9 mouse cellular contexts compared by ENCODE assay signal in genomic region chr4:152558246-152558645, GRCm38 (mm10).
DNase-seq lines count a peak whose midpoint lies in the region; ATAC-seq and TF ChIP-seq lines count a peak whose summit lies in the region.
"Had no signal": no experiment of that assay in that cellular context is flagged by ENCODE, and none has a peak within 500 bp of the region (broad histone marks: within the 10 kb centered on the region; RNA-seq: fewer than 3 reads in every experiment).

No protein-coding gene starts in this region.

- H3K27ac ChIP-seq in kidney, embryonic 16.5 days (ENCODE audit: low read length) = no peak overlapping the region
- peak overlapping the region; percentile 59 for H3K27ac ChIP-seq in embryonic facial prominence, embryonic 10.5 days (replicated peaks)
- H3K27ac ChIP-seq in hindbrain, embryonic 13.5 days = peak overlapping the region; percentile 53
- H3K27ac ChIP-seq in midbrain, embryonic 15.5 days = peak overlapping the region; percentile 34
- H3K27ac ChIP-seq in liver, postnatal 0 days (ENCODE audit: low read depth) = no peak overlapping the region
- no peak overlapping the region for H3K27ac ChIP-seq in left cerebral cortex, adult 2 months

- no peaks in the 10 kb centered on the region for H3K9me3 ChIP-seq in kidney, embryonic 16.5 days (ENCODE audit: low read length)
- no peaks in the 10 kb centered on the region for H3K9me3 ChIP-seq in embryonic facial prominence, embryonic 10.5 days
- no peaks in the 10 kb centered on the region for H3K9me3 ChIP-seq in hindbrain, embryonic 13.5 days
- no peaks in the 10 kb centered on the region for H3K9me3 ChIP-seq in midbrain, embryonic 15.5 days
- no peaks in the 10 kb centered on the region for H3K9me3 ChIP-seq in liver, postnatal 0 days (ENCODE audit: low read length)

- no peaks in the 10 kb centered on the region for H3K27me3 ChIP-seq in kidney, embryonic 16.5 days (ENCODE audit: insufficient read depth, low read length)
- H3K27me3 ChIP-seq in embryonic facial prominence, embryonic 10.5 days (replicated peaks; ENCODE audit: low read depth, poor library complexity, severe bottlenecking) = no peaks in the 10 kb centered on the region
- H3K27me3 ChIP-seq in hindbrain, embryonic 13.5 days = 0 out of 2 replicates have a peak, but pooled peaks cover under 1% of the 10 kb centered on the region
- no peaks in the 10 kb centered on the region for H3K27me3 ChIP-seq in midbrain, embryonic 15.5 days (replicated peaks)
- H3K27me3 ChIP-seq in liver, postnatal 0 days (ENCODE audit: insufficient read depth, low read length) = no peaks in the 10 kb centered on the region

- no peak for DNase-seq in kidney, postnatal 36 days
- DNase-seq in embryonic facial prominence, embryonic 10.5 days (ENCODE audit: low spot score) = peak; percentile 64
- no peak for DNase-seq in layer of hippocampus, postnatal 25 days (ENCODE audit: extremely low spot score in 1 of 2, low spot score in 1 of 2)
- DNase-seq in liver, postnatal 0 days = no peak
- no peak for DNase-seq in left cerebral cortex, adult 2 months (ENCODE audit: extremely low spot score in 1 of 2, low spot score in 2 of 2)
- DNase-seq: cerebellum, adult 18-20 months had no signal

- no peak for TF ChIP-seq EP300 in liver, postnatal 0 days (IDR thresholded peaks at IDR 0.05; ENCODE audit: low read depth)

- WGBS in kidney, embryonic 16.5 days = 9% methylated on average over 17 of the region's 17 CpGs
- 29% methylated on average over 17 of the region's 17 CpGs for WGBS in embryonic facial prominence, embryonic 10.5 days
- WGBS in hindbrain, embryonic 13.5 days = 10% methylated on average over 17 of the region's 17 CpGs
- WGBS in midbrain, embryonic 15.5 days = 14% methylated on average over 17 of the region's 17 CpGs
- 35% methylated on average over 17 of the region's 17 CpGs for WGBS in liver, postnatal 0 days (ENCODE audit: insufficient replicate concordance)

- H3K36me3 ChIP-seq in kidney, embryonic 16.5 days (ENCODE audit: insufficient read depth, low read length) = no peaks in the 10 kb centered on the region
- H3K36me3 ChIP-seq in embryonic facial prominence, embryonic 10.5 days (replicated peaks) = peaks cover 7% of the 10 kb centered on the region; the same call in 1 of the 2 replicates
- peaks cover 9% of the 10 kb centered on the region for H3K36me3 ChIP-seq in hindbrain, embryonic 13.5 days
- H3K36me3 ChIP-seq in midbrain, embryonic 15.5 days (replicated peaks) = no peaks in the 10 kb centered on the region
- H3K36me3 ChIP-seq in liver, postnatal 0 days (replicated peaks; ENCODE audit: insufficient read depth, low read length) = no peaks in the 10 kb centered on the region

- TF ChIP-seq CTCF in liver, postnatal 0 days (IDR thresholded peaks at IDR 0.05; ENCODE audit: low read depth) = no peak
- TF ChIP-seq CTCF in left cerebral cortex, adult 2 months (IDR thresholded peaks at IDR 0.05) = no peak

- intact Hi-C loops in left cerebral cortex, adult 2 months (cut with DNase I) = no loop called here

- ATAC-seq in kidney, embryonic 16.5 days (ENCODE audit: low FRiP score, low TSS enrichment) = peak; percentile 46; the same call in 1 of the 2 replicates
- peak; percentile 34; the same call in 1 of the 2 replicates for ATAC-seq in hindbrain, embryonic 13.5 days (ENCODE audit: low FRiP score)
- ATAC-seq in midbrain, embryonic 15.5 days (replicated peaks) = peak; percentile 59; the same call in 1 of the 2 replicates
- no peak for ATAC-seq in liver, postnatal 0 days

- H3K4me2 ChIP-seq in kidney, embryonic 16.5 days (replicated peaks; ENCODE audit: low read depth, low read length) = 0 out of 2 replicates have a peak overlapping the region, but pooled peaks have one; percentile 3
- H3K4me2 ChIP-seq in hindbrain, embryonic 13.5 days = no peak overlapping the region
- peak overlapping the region; percentile 16; the same call in 1 of the 2 replicates for H3K4me2 ChIP-seq in midbrain, embryonic 15.5 days
- H3K4me2 ChIP-seq in liver, postnatal 0 days (ENCODE audit: low read depth, low read length) = no peak overlapping the region

- H3K9ac ChIP-seq in kidney, embryonic 16.5 days (replicated peaks; ENCODE audit: low read length) = no peak overlapping the region
- H3K9ac ChIP-seq in hindbrain, embryonic 13.5 days = no peak overlapping the region
- peak overlapping the region; percentile 21; the same call in 1 of the 2 replicates for H3K9ac ChIP-seq in midbrain, embryonic 15.5 days
- H3K9ac ChIP-seq in liver, postnatal 0 days (replicated peaks) = no peak overlapping the region

- H3K4me3 ChIP-seq in kidney, embryonic 16.5 days (ENCODE audit: low read length) = no peak overlapping the region
- 0 out of 2 replicates have a peak overlapping the region, but pooled peaks have one; percentile 21 for H3K4me3 ChIP-seq in embryonic facial prominence, embryonic 10.5 days
- H3K4me3 ChIP-seq in hindbrain, embryonic 13.5 days = no peak overlapping the region
- H3K4me3 ChIP-seq in midbrain, embryonic 15.5 days = no peak overlapping the region
- no peak overlapping the region for H3K4me3 ChIP-seq in liver, postnatal 0 days (ENCODE audit: low read depth, low read length)
- H3K4me3 ChIP-seq in left cerebral cortex, adult 2 months = no peak overlapping the region

- peaks cover 13% of the 10 kb centered on the region for H3K4me1 ChIP-seq in kidney, embryonic 16.5 days (ENCODE audit: insufficient read depth, low read length)
- peaks cover 52% of the 10 kb centered on the region for H3K4me1 ChIP-seq in embryonic facial prominence, embryonic 10.5 days
- H3K4me1 ChIP-seq in hindbrain, embryonic 13.5 days (replicated peaks) = peaks cover 55% of the 10 kb centered on the region
- H3K4me1 ChIP-seq in midbrain, embryonic 15.5 days = peaks cover 14% of the 10 kb centered on the region
- no peaks in the 10 kb centered on the region for H3K4me1 ChIP-seq in liver, postnatal 0 days (ENCODE audit: insufficient read depth)

Comparison
In these comparisons a context has a peak if more than half of its experiments do, and no peak if none do; other contexts are left out.
1. H3K27ac ChIP-seq: peak in embryonic facial prominence, embryonic 10.5 days (single experiment), hindbrain, embryonic 13.5 days (single experiment) and midbrain, embryonic 15.5 days (single experiment); none in kidney, embryonic 16.5 days (single experiment), liver, postnatal 0 days (single experiment) and left cerebral cortex, adult 2 months (single experiment).
2. H3K4me2 ChIP-seq: peak in kidney, embryonic 16.5 days (single experiment) and midbrain, embryonic 15.5 days (single experiment); none in hindbrain, embryonic 13.5 days (single experiment) and liver, postnatal 0 days (single experiment).